Mouse (Mus musculus): ENCODE results near the gene Apobec1. TPM values are rescaled to one million over a fixed set of nuclear protein-coding genes. Genes with fewer than 3 reads are reported as not detected.

The Apobec1 gene
- total and polyA plus RNA-seq, 3 experiments = 39.6 to 42.6 (median 41.9) TPM

DNA sequence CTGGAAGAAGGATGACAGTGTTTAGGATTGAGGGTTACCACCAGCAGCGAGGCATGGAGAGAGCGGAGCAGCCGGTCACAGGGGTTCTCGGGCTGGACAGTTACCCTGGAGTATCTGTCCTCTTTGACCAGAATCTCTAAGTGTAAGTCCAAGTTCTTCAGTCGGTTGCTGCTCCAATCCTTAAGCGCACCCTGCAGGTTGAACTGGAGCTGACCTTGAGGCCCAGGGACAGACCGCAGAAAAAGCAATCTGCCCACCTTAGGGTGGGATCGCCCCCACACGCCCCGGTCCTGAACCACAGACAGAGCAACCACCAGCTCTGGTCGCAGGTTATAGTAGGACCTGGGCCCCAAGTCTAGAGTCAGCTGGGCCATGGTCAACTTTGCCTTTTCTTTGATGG lies 4.4 kb upstream of the Apobec1 start:
- no peak for DNase-seq (ENCODE audit: extremely low read depth)
- Histone ChIP-seq H3K36me3 (replicated peaks in 1 of 2; ENCODE audit: control insufficient read depth in 1 of 2, insufficient read depth in 1 of 2, low read length in 1 of 2) (no peaks in the 10 kb centered on the region), H3K9ac (ENCODE audit: insufficient read depth, low read depth) (no peak overlapping the region), H3K27ac (ENCODE audit: insufficient read depth, low read depth) (no peak overlapping the region), H3K9me3 (replicated peaks; ENCODE audit: low read length) (no peaks in the 10 kb centered on the region), H3K4me3 (replicated peaks in 1 of 3; ENCODE audit: low read depth in 2 of 3, low read length in 2 of 3, poor library complexity in 1 of 3) (no peak overlapping the region), H3K4me2 (ENCODE audit: insufficient read depth, low read depth, poor library complexity, severe bottlenecking) (no peak overlapping the region), H3K79me2 (replicated peaks; ENCODE audit: control insufficient read depth, extremely low read depth, insufficient read depth, poor library complexity, severe bottlenecking) (peaks cover 3% of the 10 kb centered on the region), H3K27me3 (replicated peaks) (no peaks in the 10 kb centered on the region), H3K4me1 (ENCODE audit: control insufficient read depth in 1 of 2, insufficient read depth in 2 of 2) (peaks cover 2 to 11% of the 10 kb centered on the region in 2 experiments; a peak in 2 of 4 replicates)
- peak in 1 of 2 experiments; percentile 8; a peak in 1 of 4 replicates for TF ChIP-seq CTCF (conservative IDR thresholded peaks at IDR 0.05 in 1 of 2, IDR thresholded peaks at IDR 0.05 in 1 of 2; ENCODE audit: low read depth in 2 of 2, low read length in 2 of 2)
- TF ChIP-seq MAX (IDR thresholded peaks at IDR 0.05; ENCODE audit: low read length) = no peak
- dilution Hi-C loops (cut with MboI; ENCODE audit: extremely low pct_ligation_motif_present, extremely low pct_unique_long_range_greater_than_20kb, low sequenced_read_pairs) = no loop called here
- in situ Hi-C loops (cut with MboI; ENCODE audit: low pct_ligation_motif_present, low pct_unique_long_range_greater_than_20kb, low sequenced_read_pairs) = no loop called here

DNA sequence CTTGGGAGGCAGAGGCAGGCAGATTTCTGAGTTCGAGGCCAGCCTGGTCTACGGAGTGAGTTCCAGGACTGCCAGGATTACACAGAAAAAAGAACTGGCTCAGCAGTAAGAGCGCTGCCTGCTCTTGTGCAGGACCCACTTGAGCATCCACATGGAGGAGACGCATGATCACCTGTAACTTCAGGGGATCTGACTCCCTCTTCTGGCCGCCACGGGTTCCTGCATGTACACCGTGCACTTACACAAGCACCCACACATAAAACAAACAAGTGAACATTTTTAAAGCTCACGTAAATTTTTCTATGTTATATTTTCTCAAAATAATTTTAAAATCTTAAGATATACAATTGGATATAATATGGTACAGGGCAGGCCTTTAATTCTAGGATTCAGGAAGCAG lies 3.2 kb upstream of the Apobec1 start:
- H3K4me2 ChIP-seq (ENCODE audit: insufficient read depth, low read depth, poor library complexity, severe bottlenecking) = no peak overlapping the region
- H3K27me3 ChIP-seq (replicated peaks) = no peaks in the 10 kb centered on the region
- no peak overlapping the region for H3K27ac ChIP-seq (ENCODE audit: insufficient read depth, low read depth)
- no peak overlapping the region for H3K4me3 ChIP-seq (replicated peaks in 1 of 3; ENCODE audit: low read depth in 2 of 3, low read length in 2 of 3, poor library complexity in 1 of 3)
- no peak overlapping the region for H3K9ac ChIP-seq (ENCODE audit: insufficient read depth, low read depth)
- dilution Hi-C loops (cut with MboI; ENCODE audit: extremely low pct_ligation_motif_present, extremely low pct_unique_long_range_greater_than_20kb, low sequenced_read_pairs) = no loop called here
- peaks cover 2 to 11% of the 10 kb centered on the region in 2 experiments; a peak in 2 of 4 replicates for H3K4me1 ChIP-seq (ENCODE audit: control insufficient read depth in 1 of 2, insufficient read depth in 2 of 2)
- no peaks in the 10 kb centered on the region for H3K36me3 ChIP-seq (replicated peaks in 1 of 2; ENCODE audit: control insufficient read depth in 1 of 2, insufficient read depth in 1 of 2, low read length in 1 of 2)
- no peaks in the 10 kb centered on the region for H3K9me3 ChIP-seq (replicated peaks; ENCODE audit: low read length)
- peak; percentile 59 for DNase-seq (ENCODE audit: extremely low read depth)
- peaks cover 10% of the 10 kb centered on the region for H3K79me2 ChIP-seq (replicated peaks; ENCODE audit: control insufficient read depth, extremely low read depth, insufficient read depth, poor library complexity, severe bottlenecking)
- TF ChIP-seq RAD21 (IDR thresholded peaks at IDR 0.05; ENCODE audit: low read depth, low read length) (peak; percentile 53), CHD2 (IDR thresholded peaks at IDR 0.05; ENCODE audit: low read length) (no peak), JUND (conservative IDR thresholded peaks at IDR 0.05; ENCODE audit: low read depth, low read length) (no peak), POLR2AphosphoS2 (IDR thresholded peaks at IDR 0.05; ENCODE audit: low read depth, low read length) (no peak), MAZ (IDR thresholded peaks at IDR 0.05; ENCODE audit: low read depth, low read length) (no peak), SMC3 (IDR thresholded peaks at IDR 0.05; ENCODE audit: low read depth, low read length) (peak; percentile 54), CHD1 (IDR thresholded peaks at IDR 0.05; ENCODE audit: low read depth, low read length) (no peak), EP300 (IDR thresholded peaks at IDR 0.05; ENCODE audit: low read length) (no peak), RCOR1 (conservative IDR thresholded peaks at IDR 0.05; ENCODE audit: low read depth, low read length) (no peak), IRF4 (IDR thresholded peaks at IDR 0.05; ENCODE audit: low read depth, low read length) (no peak), USF1 (IDR thresholded peaks at IDR 0.05; ENCODE audit: low read depth, low read length) (no peak), ZKSCAN1 (IDR thresholded peaks at IDR 0.05; ENCODE audit: borderline replicate concordance, low read depth, low read length) (no peak), SIN3A (IDR thresholded peaks at IDR 0.05; ENCODE audit: low read length) (no peak), ELF1 (IDR thresholded peaks at IDR 0.05; ENCODE audit: low read depth, low read length) (no peak), E2F4 (IDR thresholded peaks at IDR 0.05; ENCODE audit: insufficient replicate concordance, low read depth, low read length) (no peak), USF2 (conservative IDR thresholded peaks at IDR 0.05; ENCODE audit: low read depth, low read length) (no peak), MYC (IDR thresholded peaks at IDR 0.05; ENCODE audit: low read depth, low read length) (peak; percentile 67; the same call in 1 of the 2 replicates), MAFK (IDR thresholded peaks at IDR 0.05; ENCODE audit: insufficient replicate concordance, low read length) (no peak), GABPA (IDR thresholded peaks at IDR 0.05; ENCODE audit: insufficient replicate concordance, low read depth, low read length) (no peak), MAX (IDR thresholded peaks at IDR 0.05; ENCODE audit: low read length) (no peak), POLR2A (IDR thresholded peaks at IDR 0.05; ENCODE audit: low read depth, low read length) (no peak), ZMIZ1 (IDR thresholded peaks at IDR 0.05; ENCODE audit: low read depth, low read length) (no peak), TCF12 (IDR thresholded peaks at IDR 0.05; ENCODE audit: low read depth, low read length) (no peak), UBTF (IDR thresholded peaks at IDR 0.05; ENCODE audit: low read depth, low read length) (no peak), KAT2A (IDR thresholded peaks at IDR 0.05; ENCODE audit: insufficient replicate concordance, low read length) (no peak), CTCF (conservative IDR thresholded peaks at IDR 0.05 in 1 of 2, IDR thresholded peaks at IDR 0.05 in 1 of 2; ENCODE audit: low read depth in 2 of 2, low read length in 2 of 2) (peak; percentile 28 to 71)
- in situ Hi-C loops (cut with MboI; ENCODE audit: low pct_ligation_motif_present, low pct_unique_long_range_greater_than_20kb, low sequenced_read_pairs) = no loop called here

All from CH12.LX (cell line).